Mouse (Mus musculus): ENCODE data around the gene Igbp1.

Gene Igbp1

GRCm38 (mm10) chrX:100494068-100494978, at the start of gene Igbp1:
Igbp1 (plus strand) TSS chrX:100494291.
- peak; percentile 100 for ATAC-seq (ENCODE audit: insufficient number of reproducible peaks, low FRiP score, low TSS enrichment)

- ATAC-seq (ENCODE audit: insufficient number of reproducible peaks, low FRiP score, low TSS enrichment) = no peak
Measured at GRCm38 (mm10) chrX:100468047-100468446, 26.0 kb upstream of the Igbp1 start.

DNA sequence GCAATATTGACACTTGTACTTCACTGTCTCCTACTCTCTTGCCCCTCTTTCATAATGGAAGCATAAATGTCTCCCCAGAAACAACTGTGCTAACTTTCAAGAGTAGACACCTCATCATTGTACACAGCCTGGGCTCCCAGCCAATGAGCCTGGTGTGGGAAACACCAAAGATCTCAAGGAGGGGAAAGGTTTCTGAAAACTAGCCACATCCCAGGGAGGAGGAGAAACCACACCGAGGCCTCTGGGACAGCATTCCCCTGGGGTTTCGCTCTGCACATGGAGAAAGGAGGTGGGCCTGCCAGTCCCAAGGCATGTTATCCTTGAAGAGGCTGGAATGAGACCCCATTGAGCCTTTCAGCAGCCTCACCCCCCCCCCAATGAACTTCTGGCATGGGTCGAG, 24.0 kb upstream of the Igbp1 start:
- no peak for ATAC-seq (ENCODE audit: insufficient number of reproducible peaks, low FRiP score, low TSS enrichment)

DNA sequence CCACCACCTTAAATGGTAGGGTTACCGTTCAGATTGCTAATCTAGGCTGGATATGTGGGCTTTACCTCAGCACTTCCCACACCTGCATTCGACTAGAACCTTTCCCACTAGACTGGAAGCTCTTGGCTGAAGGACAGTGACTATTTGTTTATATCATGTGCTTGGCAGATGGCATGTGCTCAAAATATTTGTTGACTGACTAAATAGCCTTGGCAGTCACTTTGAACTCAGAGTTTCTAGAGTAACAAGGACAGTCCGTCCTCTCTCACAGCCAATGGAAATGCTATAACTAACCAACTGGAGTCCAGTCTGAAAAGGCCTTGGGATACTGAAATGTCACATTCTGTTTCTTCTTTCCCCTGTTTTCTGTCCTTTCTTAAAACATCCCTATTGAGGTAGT, 22.6 kb upstream of the Igbp1 start:
- ATAC-seq (ENCODE audit: insufficient number of reproducible peaks, low FRiP score, low TSS enrichment) = no peak

GRCm38 (mm10) chrX:100475569-100476223, 18.4 kb upstream of the Igbp1 start:
- ATAC-seq (ENCODE audit: insufficient number of reproducible peaks, low FRiP score, low TSS enrichment) = no peak

DNA sequence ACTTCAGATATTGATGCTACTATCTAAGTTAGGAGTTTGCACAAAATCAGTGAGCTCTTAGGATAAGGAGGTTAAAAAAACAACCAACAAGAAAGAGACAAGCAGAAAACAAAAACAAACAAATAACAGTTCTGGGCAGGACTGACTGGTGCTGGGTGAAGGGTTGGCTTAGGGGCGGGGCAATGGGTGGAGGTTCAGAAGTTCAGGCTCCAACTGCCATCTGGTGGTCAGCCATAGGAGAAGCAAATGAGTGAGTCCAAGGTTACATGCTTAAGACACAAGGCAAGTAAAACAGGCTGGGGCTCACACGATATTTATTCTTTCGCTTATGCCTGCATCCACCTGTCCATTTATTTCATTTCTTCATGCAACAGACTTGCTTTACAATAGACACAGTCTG, 13.8 kb upstream of the Igbp1 start:
- no peak for ATAC-seq (ENCODE audit: insufficient number of reproducible peaks, low FRiP score, low TSS enrichment)

- no peak for ATAC-seq (ENCODE audit: insufficient number of reproducible peaks, low FRiP score, low TSS enrichment)
Measured at GRCm38 (mm10) chrX:100493500-100494067, 507 bp upstream of the Igbp1 start.

GRCm38 (mm10) chrX:100504175-100504851, 10.2 kb downstream of the Igbp1 start:
- no peak for ATAC-seq (ENCODE audit: insufficient number of reproducible peaks, low FRiP score, low TSS enrichment)

- no peak for ATAC-seq (ENCODE audit: insufficient number of reproducible peaks, low FRiP score, low TSS enrichment)
Measured at GRCm38 (mm10) chrX:100508164-100508563, 14.1 kb downstream of the Igbp1 start.

DNA sequence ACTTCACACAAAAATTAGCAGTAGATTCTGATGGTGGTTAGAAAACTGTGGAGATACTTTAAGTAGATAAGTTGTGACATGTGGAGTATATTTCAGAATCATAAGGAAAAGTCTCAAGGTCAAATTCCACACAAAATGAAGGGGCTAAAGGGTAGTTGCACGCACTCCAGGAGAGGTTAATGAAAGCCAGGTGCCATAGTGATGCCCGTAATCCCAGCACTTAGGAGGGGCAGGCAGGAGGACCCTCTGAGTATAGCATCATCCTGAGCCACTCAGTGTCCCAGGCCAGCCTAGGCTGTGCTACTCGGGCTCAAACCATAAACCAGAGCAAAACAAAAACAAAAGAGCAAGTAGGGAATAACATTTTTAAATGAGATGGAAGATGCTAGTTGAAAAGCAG, 15.8 kb downstream of the Igbp1 start:
- no peak for ATAC-seq (ENCODE audit: insufficient number of reproducible peaks, low FRiP score, low TSS enrichment)

DNA sequence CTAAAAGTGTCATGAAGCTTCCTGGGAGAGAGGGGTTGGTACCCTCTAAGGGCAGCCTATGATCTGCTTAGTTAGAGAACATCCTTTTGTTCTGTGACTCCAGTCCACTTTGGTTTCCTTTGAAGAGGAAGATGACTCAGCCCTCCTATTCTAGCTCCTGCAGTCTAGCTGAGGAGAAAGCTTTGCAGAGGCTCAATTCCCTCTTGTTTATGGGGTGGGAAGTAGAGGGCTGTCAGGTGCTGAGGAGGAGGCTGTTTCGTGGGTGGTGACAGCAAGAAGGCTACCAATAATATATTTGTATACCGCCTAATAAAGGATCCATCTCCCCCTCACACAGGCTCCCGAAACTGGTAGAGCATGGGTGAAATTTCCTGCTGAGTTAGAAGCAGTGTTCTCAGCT, 22.6 kb downstream of the Igbp1 start:
- ATAC-seq (ENCODE audit: insufficient number of reproducible peaks, low FRiP score, low TSS enrichment) = no peak

GRCm38 (mm10) chrX:100517626-100518025, 23.5 kb downstream of the Igbp1 start:
- no peak for ATAC-seq (ENCODE audit: insufficient number of reproducible peaks, low FRiP score, low TSS enrichment)

- no peak for ATAC-seq (ENCODE audit: insufficient number of reproducible peaks, low FRiP score, low TSS enrichment)
Measured at GRCm38 (mm10) chrX:100518532-100518931, 24.4 kb downstream of the Igbp1 start.

DNA sequence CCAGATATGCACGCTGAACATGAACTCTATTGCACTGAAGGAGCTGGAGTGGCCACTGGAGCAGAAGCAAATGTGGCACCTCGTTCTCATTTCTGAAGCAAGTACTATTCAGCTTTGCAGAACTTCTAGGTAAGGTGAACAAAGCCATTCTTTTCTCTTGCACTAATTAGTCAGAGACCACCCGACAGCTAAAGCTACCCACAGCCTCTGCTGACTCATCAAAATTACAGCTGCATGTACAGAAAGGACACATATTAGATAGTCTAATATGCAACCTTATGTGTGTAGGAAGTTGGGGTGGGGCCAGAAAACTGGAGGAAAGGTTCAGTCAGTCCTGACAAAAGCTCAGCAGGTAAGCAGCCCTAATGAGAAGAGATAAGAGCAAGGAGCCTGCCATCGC, 30.4 kb downstream of the Igbp1 start, which contains the start of gene Dgat2l6:
Gene Dgat2l6, plus strand, starts transcription at position 368 of the 400 bp plus-strand sequence.
- ATAC-seq (ENCODE audit: insufficient number of reproducible peaks, low FRiP score, low TSS enrichment) = no peak

DNA sequence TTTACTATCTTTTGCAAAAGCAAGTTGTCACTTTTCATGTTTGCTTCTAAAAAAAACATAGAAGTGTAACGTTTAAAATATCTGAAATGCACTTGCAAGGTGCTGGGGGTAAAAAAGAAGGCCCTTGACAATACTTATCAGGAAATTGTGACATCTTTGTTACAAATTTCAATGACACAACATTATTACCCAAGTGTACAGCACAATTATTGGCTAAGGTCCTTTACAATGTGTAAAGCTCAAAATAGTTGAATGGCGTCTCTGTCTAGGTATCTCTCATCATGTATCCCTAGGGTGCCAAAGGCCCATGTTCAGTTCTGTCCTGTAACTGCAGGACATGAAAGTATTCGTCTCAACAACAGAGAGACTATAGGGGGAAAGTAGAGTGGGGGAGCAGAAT, 61.9 kb downstream of the Igbp1 start:
- ATAC-seq (ENCODE audit: insufficient number of reproducible peaks, low FRiP score, low TSS enrichment) = no peak

DNA sequence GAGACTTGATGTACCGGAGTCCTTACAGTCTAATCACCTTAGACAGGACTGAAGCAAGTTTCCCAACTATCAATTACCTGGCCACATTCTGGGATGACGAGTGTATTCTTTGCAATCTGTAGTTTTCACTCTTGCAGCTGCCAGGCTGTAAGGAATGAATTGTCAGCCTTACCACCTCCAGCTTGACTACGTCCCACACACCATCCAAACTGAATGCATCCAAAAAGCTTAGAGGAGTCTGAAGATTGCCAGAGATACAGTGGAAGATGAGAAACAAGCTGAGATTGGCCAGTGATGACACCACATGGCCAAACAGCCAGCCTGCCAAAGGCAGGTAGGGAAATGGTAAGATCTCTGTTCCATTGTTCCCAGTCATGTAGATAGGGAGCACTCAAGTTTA, 71.6 kb downstream of the Igbp1 start:
- ATAC-seq (ENCODE audit: insufficient number of reproducible peaks, low FRiP score, low TSS enrichment) = no peak
